Mouse (Mus musculus): ENCODE data around the gene C130074G19Rik. TPM values are rescaled to one million over a fixed set of nuclear protein-coding genes. Genes with fewer than 3 reads are reported as not detected.

The C130074G19Rik gene
- polyA plus RNA-seq, 1 experiment from 2014 or later, result 1.2 TPM

GRCm38 (mm10) chr1:184905371-184905770, 22.4 kb upstream of the C130074G19Rik start:
- peaks cover 73% of the 10 kb centered on the region for H3K36me3 ChIP-seq
- no peak overlapping the region for H3K9ac ChIP-seq (replicated peaks)
- no peaks in the 10 kb centered on the region for H3K27me3 ChIP-seq
- no peak overlapping the region for H3K4me2 ChIP-seq (replicated peaks)
- no peak overlapping the region for H3K4me3 ChIP-seq (replicated peaks)
- peaks cover 28% of the 10 kb centered on the region for H3K4me1 ChIP-seq (replicated peaks)
- peak; percentile 60 for ATAC-seq
- no peaks in the 10 kb centered on the region for H3K9me3 ChIP-seq
- H3K27ac ChIP-seq, result peak overlapping the region; percentile 62; the same call in 1 of the 2 replicates
- WGBS, result 66% methylated on average over 19 of the region's 19 CpGs

DNA sequence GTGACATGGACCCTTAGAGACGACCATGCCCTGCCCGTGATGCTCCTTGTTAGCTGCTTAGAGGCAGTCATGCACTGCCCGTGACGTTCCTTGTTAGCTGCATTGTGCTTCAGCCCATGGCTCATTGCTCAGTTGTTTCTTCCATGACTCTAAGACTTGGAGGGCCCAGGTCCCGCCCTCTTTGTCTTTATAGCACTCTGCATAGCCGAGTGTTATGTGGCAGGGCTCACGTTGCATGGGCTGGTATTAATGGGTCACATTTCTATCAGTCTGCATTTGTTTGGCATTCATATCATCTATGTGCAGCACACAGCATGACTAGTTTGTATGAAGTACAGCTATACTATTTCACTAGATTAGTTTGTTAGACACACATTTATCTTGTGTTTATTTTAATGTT, 20.7 kb upstream of the C130074G19Rik start:
- ATAC-seq, result no peak
- no peak overlapping the region for H3K4me3 ChIP-seq (replicated peaks)
- H3K27me3 ChIP-seq, result no peaks in the 10 kb centered on the region
- H3K27ac ChIP-seq, result no peak overlapping the region
- no peaks in the 10 kb centered on the region for H3K9me3 ChIP-seq
- peaks cover 28% of the 10 kb centered on the region for H3K4me1 ChIP-seq (replicated peaks)
- 56% methylated on average over 7 of the region's 7 CpGs for WGBS
- H3K36me3 ChIP-seq, result peaks cover 72% of the 10 kb centered on the region
- no peak overlapping the region for H3K9ac ChIP-seq (replicated peaks)
- no peak overlapping the region for H3K4me2 ChIP-seq (replicated peaks)

GRCm38 (mm10) chr1:184902886-184903285, 19.9 kb upstream of the C130074G19Rik start:
- no peak for ATAC-seq

GRCm38 (mm10) chr1:184897350-184897749, 14.3 kb upstream of the C130074G19Rik start:
- H3K27me3 ChIP-seq, result no peaks in the 10 kb centered on the region
- H3K27ac ChIP-seq, result no peak overlapping the region
- peaks cover 47% of the 10 kb centered on the region for H3K36me3 ChIP-seq
- ATAC-seq, result no peak
- WGBS, result 87% methylated on average over 16 of the region's 16 CpGs
- H3K4me2 ChIP-seq (replicated peaks), result no peak overlapping the region
- no peaks in the 10 kb centered on the region for H3K4me1 ChIP-seq (replicated peaks)
- no peak overlapping the region for H3K4me3 ChIP-seq (replicated peaks)
- H3K9me3 ChIP-seq, result no peaks in the 10 kb centered on the region
- no peak overlapping the region for H3K9ac ChIP-seq (replicated peaks)

More at GRCm38 (mm10) chr1:184902886-184903285, 19.9 kb upstream of the C130074G19Rik start:
- 57% methylated on average over 7 of the region's 7 CpGs for WGBS
- Histone ChIP-seq H3K9ac (replicated peaks) (no peak overlapping the region), H3K4me3 (replicated peaks) (no peak overlapping the region), H3K36me3 (peaks cover 70% of the 10 kb centered on the region), H3K4me2 (replicated peaks) (no peak overlapping the region), H3K27me3 (no peaks in the 10 kb centered on the region), H3K9me3 (no peaks in the 10 kb centered on the region), H3K27ac (no peak overlapping the region), H3K4me1 (replicated peaks) (peaks cover 28% of the 10 kb centered on the region)

DNA sequence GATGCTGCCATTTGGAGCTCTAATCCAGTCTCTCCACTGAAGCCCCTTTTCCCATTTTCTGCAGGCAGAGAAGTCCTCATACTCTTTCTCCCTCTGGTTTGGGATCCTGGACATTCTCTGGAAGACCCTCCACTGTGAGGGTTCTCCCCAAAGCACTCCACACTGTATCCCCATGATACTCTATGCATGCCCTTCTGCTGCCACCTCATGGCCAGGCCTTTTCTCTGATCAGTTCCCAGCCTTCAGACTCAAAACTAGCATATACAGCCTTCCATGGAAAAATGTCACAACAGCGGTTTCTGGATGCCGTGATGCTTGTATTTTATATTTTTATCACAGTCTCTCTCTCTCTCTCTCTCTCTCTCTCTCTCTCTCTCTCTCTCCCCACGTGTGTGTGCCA, 9.0 kb upstream of the C130074G19Rik start:
- no peaks in the 10 kb centered on the region for H3K27me3 ChIP-seq
- peaks cover 13% of the 10 kb centered on the region for H3K36me3 ChIP-seq
- 81% methylated on average over 3 of the region's 3 CpGs for WGBS
- H3K27ac ChIP-seq, result no peak overlapping the region
- H3K9me3 ChIP-seq, result no peaks in the 10 kb centered on the region
- no peak for ATAC-seq
- no peak overlapping the region for H3K4me3 ChIP-seq (replicated peaks)
- H3K9ac ChIP-seq (replicated peaks), result no peak overlapping the region
- no peaks in the 10 kb centered on the region for H3K4me1 ChIP-seq (replicated peaks)
- H3K4me2 ChIP-seq (replicated peaks), result no peak overlapping the region

DNA sequence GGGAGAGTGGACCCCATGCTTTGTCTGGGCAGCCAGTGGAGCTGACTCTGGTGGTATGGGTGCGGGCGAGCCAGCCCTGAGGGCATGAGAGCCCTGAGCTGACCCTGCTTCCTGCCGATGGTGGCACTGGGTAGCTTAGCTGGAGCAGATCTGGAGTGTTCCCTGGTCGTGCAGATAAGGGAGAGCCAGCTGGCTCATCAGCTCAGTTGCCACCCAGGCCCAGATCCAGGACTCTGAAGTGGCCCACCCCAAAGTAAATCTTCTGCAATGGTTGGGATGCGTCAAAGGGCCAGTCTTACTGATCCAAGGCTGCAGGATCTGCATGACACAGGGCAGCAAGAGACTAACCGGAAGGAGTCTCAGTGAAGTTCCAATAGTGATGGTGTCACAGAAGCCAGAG, 6.4 kb upstream of the C130074G19Rik start:
- Histone ChIP-seq H3K27ac (no peak overlapping the region), H3K36me3 (no peaks in the 10 kb centered on the region), H3K4me3 (replicated peaks) (no peak overlapping the region), H3K4me1 (replicated peaks) (no peaks in the 10 kb centered on the region), H3K9me3 (no peaks in the 10 kb centered on the region), H3K4me2 (replicated peaks) (no peak overlapping the region), H3K9ac (replicated peaks) (no peak overlapping the region), H3K27me3 (peaks cover 4% of the 10 kb centered on the region; the same call in 1 of the 2 replicates)
- WGBS, result 93% methylated on average over 6 of the region's 6 CpGs
- no peak for ATAC-seq

- no peak overlapping the region for H3K4me2 ChIP-seq (replicated peaks)
Measured at GRCm38 (mm10) chr1:184886160-184886559, 3.1 kb upstream of the C130074G19Rik start.

GRCm38 (mm10) chr1:184881861-184882260, 1.2 kb downstream of the C130074G19Rik start:
- Histone ChIP-seq H3K27ac (no peak overlapping the region), H3K9me3 (no peaks in the 10 kb centered on the region), H3K27me3 (peaks cover 43% of the 10 kb centered on the region), H3K4me3 (replicated peaks) (no peak overlapping the region; the same call in 1 of the 2 replicates), H3K9ac (replicated peaks) (no peak overlapping the region), H3K4me1 (replicated peaks) (peaks cover 9% of the 10 kb centered on the region), H3K4me2 (replicated peaks) (0 out of 2 replicates have a peak overlapping the region, but pooled peaks have one; percentile 73), H3K36me3 (no peaks in the 10 kb centered on the region)
- 69% methylated on average over 7 of the region's 7 CpGs for WGBS
- ATAC-seq, result no peak

More at GRCm38 (mm10) chr1:184886160-184886559, 3.1 kb upstream of the C130074G19Rik start:
- ATAC-seq, result no peak
- H3K9ac ChIP-seq (replicated peaks), result no peak overlapping the region
- H3K27ac ChIP-seq, result no peak overlapping the region
- no peaks in the 10 kb centered on the region for H3K36me3 ChIP-seq
- H3K9me3 ChIP-seq, result no peaks in the 10 kb centered on the region
- H3K27me3 ChIP-seq, result peaks cover 37% of the 10 kb centered on the region
- WGBS, result 63% methylated on average over 1 of the region's 1 CpGs
- H3K4me3 ChIP-seq (replicated peaks), result no peak overlapping the region
- peaks cover 9% of the 10 kb centered on the region for H3K4me1 ChIP-seq (replicated peaks)

DNA sequence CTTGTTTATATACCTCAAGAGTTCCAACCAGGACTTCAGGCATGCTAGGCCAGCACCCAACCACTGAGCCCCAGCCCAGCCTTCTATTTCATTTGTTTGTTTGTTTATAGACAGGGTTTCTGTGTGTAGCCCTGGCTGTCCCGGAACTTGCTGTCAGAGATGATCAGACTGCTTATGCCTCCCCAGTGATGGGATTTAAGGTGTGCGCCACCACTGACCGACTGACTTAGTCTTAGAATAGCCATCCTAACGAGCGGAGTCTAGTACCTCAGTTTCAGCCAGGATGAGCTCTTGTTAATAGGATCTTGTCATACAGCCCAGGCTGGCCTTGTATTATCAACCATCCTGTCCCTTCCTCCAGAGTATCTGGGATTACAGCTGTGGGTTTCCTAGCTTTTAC, 1.8 kb downstream of the C130074G19Rik start:
- 85% methylated on average over 5 of the region's 5 CpGs for WGBS
- Histone ChIP-seq H3K9me3 (no peaks in the 10 kb centered on the region), H3K27me3 (peaks cover 43% of the 10 kb centered on the region)

GRCm38 (mm10) chr1:184878860-184879259, 4.2 kb downstream of the C130074G19Rik start:
- H3K4me3 ChIP-seq (replicated peaks), result no peak overlapping the region
- no peaks in the 10 kb centered on the region for H3K36me3 ChIP-seq
- no peak overlapping the region for H3K9ac ChIP-seq (replicated peaks)
- peaks cover 33% of the 10 kb centered on the region for H3K27me3 ChIP-seq
- H3K4me1 ChIP-seq (replicated peaks), result peaks cover 9% of the 10 kb centered on the region
- no peaks in the 10 kb centered on the region for H3K9me3 ChIP-seq
- no peak for ATAC-seq
- 80% methylated on average over 6 of the region's 6 CpGs for WGBS
- no peak overlapping the region for H3K4me2 ChIP-seq (replicated peaks)
- no peak overlapping the region for H3K27ac ChIP-seq

More for the DNA sequence above, 1.8 kb downstream of the C130074G19Rik start:
- no peak overlapping the region for H3K27ac ChIP-seq
- H3K4me1 ChIP-seq (replicated peaks), result peaks cover 9% of the 10 kb centered on the region
- no peaks in the 10 kb centered on the region for H3K36me3 ChIP-seq
- no peak overlapping the region for H3K9ac ChIP-seq (replicated peaks)
- H3K4me3 ChIP-seq (replicated peaks), result no peak overlapping the region
- ATAC-seq, result no peak
- 0 out of 2 replicates have a peak overlapping the region, but pooled peaks have one; percentile 1 for H3K4me2 ChIP-seq (replicated peaks)

DNA sequence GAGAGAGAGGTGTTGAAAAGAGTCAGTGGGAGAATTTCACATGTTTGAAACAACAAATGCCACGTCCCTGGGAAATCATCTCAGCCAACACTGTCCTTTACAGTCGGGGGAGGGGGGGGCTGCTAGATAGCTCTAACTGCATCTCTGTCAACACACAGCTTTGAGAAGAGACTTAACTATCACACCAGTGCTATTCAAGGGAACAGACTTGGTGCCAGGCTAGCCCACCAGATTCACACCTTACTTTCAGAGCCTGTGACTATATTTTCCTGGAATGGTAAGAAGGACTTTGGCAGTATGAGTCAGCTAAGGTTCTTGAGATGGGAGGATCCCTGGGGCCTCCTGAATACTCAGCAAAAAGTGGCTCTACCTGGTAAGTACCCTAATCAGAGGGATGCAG, 5.7 kb downstream of the C130074G19Rik start:
- WGBS, result 84% methylated on average over 2 of the region's 2 CpGs
- H3K4me1 ChIP-seq (replicated peaks), result peaks cover 1% of the 10 kb centered on the region
- H3K36me3 ChIP-seq, result no peaks in the 10 kb centered on the region
- no peak overlapping the region for H3K4me3 ChIP-seq (replicated peaks)
- H3K9me3 ChIP-seq, result no peaks in the 10 kb centered on the region
- peaks cover 23% of the 10 kb centered on the region for H3K27me3 ChIP-seq
- H3K27ac ChIP-seq, result no peak overlapping the region
- no peak for ATAC-seq
- no peak overlapping the region for H3K4me2 ChIP-seq (replicated peaks)
- H3K9ac ChIP-seq (replicated peaks), result no peak overlapping the region

DNA sequence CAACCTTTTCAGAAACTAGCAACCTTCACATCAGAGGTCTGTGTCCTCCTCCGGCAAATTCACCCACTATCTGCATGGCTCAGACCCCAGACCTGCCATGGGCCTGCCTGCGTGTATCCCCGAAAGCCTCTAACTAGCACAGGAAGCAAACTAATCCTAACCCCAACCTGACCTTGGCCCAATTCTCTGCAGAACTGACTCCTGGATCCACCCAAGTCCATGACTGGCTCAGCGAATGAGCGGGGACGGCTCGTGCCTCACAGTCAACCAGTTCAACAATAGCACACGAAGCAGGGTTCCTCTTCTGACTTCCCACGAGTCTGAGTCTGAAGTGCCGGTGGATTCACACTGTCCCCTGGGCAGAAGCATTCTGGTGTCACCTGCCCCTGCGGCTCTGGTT, 9.1 kb downstream of the C130074G19Rik start:
- Histone ChIP-seq H3K36me3 (no peaks in the 10 kb centered on the region), H3K4me1 (replicated peaks) (no peaks in the 10 kb centered on the region), H3K9me3 (no peaks in the 10 kb centered on the region), H3K4me3 (replicated peaks) (no peak overlapping the region), H3K27me3 (peaks cover 7% of the 10 kb centered on the region), H3K4me2 (replicated peaks) (no peak overlapping the region), H3K9ac (replicated peaks) (no peak overlapping the region), H3K27ac (no peak overlapping the region)
- ATAC-seq, result no peak
- WGBS, result 84% methylated on average over 11 of the region's 11 CpGs

Data from midbrain, embryonic 13.5 days (tissue).